Mouse (Mus musculus) fibroblast of lung, adult 2 months (primary cell): ENCODE measurements around the gene Krtap16-3.

Source experiments
- DNase-seq: peaks from one replicate; pipeline ENCODE4 v3.0.0-alpha.2; 2011; ENCODE audit warnings: low read depth

Krtap16-3 gene

DNA sequence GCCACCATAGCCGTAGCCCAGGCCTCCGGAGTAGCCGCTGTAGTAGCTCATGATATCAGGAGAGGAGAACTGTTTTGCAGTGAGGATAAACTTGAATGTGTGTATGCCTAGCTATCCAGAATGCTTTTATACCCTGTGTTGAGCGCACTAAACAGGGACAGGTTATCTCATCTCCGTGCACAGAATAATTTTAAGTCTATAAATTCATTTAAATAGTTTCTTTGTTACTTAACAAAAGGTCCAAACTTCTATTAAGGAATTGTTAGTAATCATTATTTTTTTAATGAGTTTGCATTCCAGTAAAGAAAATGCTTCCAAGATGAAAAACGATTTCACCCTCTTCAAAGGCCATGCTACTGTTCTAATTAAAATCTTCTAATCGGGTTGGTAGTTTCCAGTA lies at the start of gene Krtap16-3:
Gene Krtap16-3 (minus strand): TSS at position 101 of the 400 bp plus-strand sequence.
- no peak for DNase-seq

DNA sequence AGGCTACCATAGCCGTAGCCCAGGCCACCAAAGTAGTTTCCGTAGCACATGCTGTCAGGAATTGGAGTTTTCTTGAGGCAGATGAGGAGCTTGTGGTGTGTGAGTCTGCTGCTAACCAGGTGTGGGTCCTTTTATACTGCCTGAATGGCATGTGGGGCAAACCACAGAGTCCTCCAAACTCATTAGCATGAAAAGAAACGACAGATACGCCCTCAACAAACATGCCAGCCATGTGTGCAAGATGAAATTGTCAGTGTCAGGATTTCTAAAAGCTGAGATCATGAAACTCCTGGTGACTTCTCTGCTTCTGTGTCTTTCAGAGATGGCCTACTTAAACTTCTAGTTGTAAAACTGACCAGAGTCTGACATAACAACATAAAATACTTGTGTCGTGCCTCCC lies 48.0 kb upstream of the Krtap16-3 start, which contains the start of gene Krtap22-2:
Gene Krtap22-2 (minus strand): TSS at position 101 of the 400 bp plus-strand sequence.
- DNase-seq: no peak

DNA sequence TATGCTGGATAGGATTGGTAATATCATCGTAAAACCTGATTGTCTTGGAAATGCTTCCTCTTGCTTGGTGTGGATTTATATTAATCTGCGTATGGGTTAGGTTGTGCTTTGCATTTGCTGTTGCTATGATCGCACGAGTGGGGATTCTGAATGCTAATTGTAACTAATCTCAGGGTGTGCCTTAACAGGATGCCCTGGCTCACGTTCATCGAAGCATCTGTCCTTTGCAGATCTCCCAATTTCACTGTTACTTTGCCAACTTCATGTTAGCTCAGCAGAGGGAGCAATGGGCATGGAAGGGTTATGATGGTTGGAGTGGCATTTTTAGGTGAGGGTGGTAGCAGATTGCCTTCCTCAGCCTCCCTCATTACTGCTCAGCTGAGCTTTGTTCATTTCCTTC lies 21.6 kb downstream of the Krtap16-3 start:
- DNase-seq: no peak

DNA sequence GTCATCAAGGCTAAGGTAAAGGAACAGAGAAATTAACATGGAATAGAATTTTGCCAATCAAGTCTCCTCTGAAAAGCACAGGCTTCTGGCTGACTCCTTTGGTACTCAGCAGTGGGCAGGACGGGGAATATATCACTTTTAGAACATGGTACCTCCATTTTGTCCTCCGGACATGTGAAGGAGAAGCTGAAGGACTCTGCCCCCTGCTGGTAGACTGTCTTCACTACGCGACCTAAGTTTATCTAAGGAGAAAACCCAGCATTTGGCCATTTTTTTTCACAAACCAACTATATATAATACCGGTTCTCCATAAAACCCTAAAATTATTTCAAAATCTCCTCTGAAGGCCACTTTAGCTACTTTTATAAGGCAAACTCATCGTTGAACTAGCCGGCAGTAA lies 24.4 kb downstream of the Krtap16-3 start:
- no peak for DNase-seq

DNA sequence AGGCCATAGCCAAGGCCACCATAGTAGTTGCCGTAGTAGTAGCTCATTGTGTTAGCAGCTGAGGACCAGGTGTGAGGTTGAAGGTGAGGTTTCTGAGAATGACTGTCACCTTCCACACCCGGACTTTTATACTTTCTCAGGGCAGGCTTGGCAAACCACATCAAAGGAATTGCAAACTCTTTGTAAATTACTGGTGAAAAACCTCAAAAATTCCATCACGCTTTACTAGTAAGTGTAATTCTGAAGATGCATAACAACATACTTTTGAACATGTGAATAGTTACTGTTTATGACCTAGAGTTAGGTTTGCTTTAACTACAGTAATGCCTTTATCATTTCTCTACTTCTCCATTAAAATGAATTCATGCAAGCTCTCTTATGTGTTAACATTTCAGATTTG lies 30.5 kb downstream of the Krtap16-3 start, which contains the start of gene Krtap19-9b:
Gene Krtap19-9b (minus strand): TSS at position 101 of the 400 bp plus-strand sequence.
- no peak for DNase-seq
